Mouse (Mus musculus): ENCODE measurements around the gene Aym1.
"Not testable (repeated sequence)": the region's sequence is repeated elsewhere in the genome, so short reads cannot be mapped to it uniquely, and the experiment has no call there.

Aym1 gene

DNA sequence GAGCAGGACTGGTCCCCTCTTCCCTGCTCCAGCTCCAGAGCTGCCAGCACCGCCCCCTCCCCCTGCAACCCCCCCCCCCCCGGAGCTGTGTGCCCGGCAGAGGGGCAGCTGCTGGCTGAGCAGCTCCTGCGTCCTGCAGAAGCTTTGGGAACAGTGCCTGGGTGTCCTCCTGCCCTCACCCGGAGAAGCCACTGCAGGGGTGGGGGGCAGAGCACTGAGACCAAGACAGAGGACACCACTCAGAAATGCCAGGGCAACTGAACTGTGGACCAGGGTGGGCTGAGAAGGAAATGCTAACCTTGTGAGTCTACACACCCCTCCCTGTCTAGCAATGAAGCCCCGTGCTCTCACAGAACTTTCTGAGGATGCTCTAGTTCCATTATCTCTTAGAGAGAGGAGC lies at the start of gene Aym1:
TSS of gene Aym1 (plus strand) at position 109 of the 400 bp plus-strand sequence.
- DNase-seq (ENCODE audit: low read depth, low spot score) = no peak

DNA sequence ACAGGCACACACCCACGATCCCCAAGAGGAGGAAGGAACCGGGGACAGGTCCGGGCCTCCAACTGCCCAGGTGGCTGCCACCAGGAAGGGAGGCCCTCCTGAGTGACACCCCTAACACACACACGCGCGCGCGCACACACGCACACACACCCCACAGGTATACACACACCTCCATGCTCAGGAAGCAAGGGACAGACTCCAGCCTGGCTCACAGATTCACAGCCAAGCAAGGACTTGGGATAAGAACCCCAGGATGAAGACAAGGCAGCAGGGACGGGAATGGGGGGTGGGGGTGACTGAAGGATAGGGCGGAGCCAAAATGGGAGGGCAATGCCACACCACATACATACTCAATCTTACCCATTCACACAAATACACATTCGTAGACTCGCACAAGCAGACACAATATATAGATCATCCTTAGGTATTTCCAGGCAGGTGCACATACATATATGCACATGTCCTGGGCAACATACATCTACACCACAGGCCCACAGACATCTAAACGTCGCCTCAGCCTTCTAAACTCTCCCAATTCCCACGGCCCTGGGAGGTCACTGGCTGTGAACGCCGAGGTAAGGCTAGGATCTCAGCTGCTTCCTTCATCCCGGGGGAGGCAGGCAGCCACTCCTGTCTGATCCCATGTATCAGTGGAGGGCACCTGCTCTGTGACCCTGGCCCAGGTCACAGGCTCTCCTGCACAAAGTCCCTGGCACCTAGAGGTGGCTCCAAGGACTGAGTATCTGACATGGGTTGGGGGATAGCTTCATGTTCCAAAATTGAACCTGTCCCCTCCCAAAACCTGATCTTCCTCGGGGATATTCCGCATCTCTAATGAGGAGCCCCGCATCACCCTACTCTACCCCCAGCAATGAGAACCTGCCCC lies 47.4 kb upstream of the Aym1 start:
- DNase-seq (ENCODE audit: low read depth, low spot score) = no peak

DNA sequence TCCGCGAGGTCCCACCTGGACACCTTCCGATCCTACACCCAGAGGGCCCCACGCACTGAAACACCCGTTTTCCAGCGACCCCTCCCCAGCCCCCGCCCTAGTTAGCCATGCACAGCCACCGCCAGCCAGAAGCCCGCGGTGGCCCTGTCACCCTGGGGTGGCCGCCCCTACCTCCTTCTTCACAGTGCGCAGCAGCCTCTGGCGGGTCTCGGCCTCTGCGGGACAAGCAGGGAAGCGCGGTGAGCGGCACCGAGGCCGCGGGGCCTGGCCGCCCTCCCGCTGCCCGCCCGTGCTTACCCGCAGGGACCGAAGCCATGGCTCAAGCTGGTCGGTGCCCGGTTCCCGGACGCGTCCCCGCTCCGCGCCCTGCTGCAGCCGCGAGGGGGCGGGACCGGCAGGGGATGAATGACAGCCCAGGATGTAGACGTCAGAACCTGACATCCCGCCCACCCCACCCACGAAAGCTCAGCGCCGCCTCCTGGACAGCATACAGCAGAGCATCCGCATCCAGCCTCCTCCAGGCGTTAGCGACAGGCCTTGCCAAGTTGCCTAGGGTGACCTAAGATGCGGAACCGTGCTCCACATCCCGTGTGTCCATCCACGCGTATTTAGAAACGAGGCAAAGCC lies 46.6 kb upstream of the Aym1 start, which contains the start of gene Sgsm1:
TSS of gene Sgsm1 (minus strand) at position 410 of the 627 bp plus-strand sequence.
- DNase-seq (ENCODE audit: low read depth, low spot score) = peak; percentile 44

DNA sequence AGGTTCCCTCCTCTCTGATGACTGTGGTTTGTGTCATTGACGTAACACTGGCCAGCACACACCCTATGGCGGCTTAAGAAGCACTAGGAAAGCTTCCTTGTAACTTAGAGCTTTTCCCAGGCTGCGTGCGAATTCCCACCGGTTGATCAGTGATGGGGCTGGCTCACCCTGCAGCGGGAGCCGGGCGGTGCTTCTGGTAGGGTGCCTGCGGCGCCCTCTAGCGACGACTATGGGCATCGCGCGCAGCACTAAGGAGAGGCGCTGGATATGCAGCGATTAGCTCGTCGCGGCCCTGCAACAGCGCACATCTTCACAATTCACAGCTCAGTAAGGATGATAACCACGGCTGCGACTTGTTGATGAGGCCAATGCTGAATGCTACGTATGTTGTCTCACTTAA lies 43.1 kb upstream of the Aym1 start:
- peak; percentile 10 for DNase-seq (ENCODE audit: low read depth, low spot score)

DNA sequence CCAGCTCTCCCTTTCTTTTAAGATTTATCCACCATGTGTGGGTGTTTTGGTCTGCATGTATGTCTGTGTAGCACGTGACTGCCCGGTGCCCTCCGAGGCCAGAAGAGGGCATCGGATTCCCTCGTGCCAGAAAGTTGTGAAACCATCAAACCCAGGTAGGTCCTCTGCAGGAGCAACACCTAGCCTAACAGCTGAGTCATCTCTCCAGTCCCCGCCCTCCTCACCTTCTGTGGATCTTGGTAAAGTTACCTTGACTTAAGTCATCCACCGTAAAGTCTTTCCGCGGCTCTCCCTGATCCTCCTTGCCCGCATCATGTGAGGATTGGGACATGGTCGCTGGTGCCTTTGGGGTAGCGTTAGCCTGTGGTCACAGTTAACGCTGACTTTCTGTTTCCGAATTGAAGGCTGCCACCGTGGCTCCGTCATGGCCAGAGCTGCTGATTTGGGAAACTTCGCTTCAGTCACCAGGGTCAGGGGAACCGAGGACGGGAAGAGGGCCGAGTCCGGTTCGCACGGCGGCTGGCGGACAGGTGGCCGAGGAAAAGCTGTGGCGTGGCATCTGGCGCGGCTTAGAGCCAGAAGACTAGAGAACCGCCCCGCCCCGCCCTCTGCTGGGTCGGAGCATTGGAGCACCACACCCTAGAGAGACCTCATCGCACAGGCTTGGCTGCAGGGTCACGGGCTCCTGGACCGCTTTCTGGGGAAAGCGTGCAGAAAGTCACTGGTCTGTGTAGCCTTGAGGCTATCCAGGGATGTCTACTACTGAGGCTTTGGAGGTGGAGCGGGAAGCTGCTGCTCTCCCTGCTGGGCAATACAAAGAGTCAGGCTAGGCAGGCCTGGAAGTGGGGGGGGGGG lies 33.1 kb upstream of the Aym1 start:
- peak; percentile 13 for DNase-seq (ENCODE audit: low read depth, low spot score)

DNA sequence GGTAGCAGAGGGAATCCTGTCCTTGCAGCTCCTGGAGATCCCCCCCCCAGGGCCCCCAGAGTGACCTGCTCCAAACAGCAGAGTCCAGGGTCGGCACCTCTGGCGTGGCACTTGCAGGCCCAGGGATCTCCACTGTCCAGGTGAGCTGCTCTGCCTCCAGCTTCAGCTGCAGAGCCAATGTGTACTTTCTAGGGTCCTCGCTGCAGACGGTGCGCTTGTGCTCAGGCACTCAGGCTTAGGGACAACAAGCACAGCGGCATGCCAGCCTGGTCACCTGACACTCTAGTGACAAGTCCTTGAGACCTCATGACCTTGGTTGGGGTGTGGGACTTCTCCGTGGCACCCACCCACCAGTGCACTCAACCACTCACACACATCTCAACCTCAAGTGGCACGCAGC lies 27.6 kb upstream of the Aym1 start:
- DNase-seq (ENCODE audit: low read depth, low spot score) = no peak

DNA sequence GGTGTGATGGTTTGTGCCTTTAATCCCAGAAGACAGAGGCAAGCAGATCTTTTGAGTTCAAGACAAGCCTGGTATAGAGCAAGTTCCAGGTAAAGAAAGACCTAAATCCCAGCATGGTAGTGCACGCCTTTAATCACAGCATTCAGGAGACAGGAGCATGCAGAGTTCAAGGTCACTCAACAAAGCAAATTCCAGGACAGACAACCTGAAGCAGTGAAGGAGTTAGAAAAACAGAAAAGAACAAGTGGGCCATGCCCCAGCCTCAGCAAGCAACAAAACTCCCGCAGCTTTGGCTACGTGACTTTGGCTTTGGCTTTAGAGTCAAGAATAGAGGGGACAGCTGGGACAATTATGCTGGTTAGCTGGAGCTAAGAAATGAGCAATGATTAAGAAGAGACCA lies 26.9 kb upstream of the Aym1 start:
- no peak for DNase-seq (ENCODE audit: low read depth, low spot score)

DNA sequence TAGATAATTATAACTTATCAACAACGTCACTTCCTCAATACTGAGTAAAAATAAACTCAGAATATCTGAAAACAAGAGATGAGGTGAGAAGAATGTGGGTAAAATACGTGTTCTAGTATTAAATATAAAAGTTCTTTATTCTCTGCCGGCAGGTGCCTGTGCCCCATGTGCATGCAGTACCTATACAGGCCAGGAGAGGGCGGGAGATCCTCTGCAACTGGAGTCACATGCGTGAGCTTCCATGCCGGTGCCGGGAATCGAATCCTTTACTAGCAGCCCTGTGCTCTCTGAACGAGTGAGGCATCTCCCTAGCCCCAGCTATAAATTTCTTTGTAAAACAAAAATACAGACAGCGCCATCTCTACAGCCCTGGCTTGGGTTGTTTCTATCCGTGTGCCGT lies 24.9 kb upstream of the Aym1 start:
- DNase-seq (ENCODE audit: low read depth, low spot score) = no peak

DNA sequence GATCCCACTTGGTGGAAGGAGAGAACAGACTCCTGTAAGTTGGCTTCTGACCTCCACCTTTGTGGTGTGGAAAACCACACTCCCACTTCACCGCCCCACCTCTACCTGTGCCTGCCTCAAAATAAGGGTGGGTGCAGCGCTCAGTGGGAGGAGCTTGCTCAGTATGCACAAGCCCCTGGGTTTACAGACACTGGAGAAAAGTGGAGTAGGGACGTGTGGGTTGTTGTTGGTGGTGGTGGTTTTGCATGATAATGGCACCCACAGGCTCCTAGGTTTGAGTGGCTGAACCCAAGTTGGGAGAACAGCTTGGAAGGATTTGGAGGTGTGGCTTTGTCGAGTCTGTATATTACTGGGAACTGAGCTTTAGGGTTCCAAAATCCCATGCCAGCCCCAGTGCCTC lies 24.2 kb upstream of the Aym1 start:
- DNase-seq (ENCODE audit: low read depth, low spot score) = no peak

DNA sequence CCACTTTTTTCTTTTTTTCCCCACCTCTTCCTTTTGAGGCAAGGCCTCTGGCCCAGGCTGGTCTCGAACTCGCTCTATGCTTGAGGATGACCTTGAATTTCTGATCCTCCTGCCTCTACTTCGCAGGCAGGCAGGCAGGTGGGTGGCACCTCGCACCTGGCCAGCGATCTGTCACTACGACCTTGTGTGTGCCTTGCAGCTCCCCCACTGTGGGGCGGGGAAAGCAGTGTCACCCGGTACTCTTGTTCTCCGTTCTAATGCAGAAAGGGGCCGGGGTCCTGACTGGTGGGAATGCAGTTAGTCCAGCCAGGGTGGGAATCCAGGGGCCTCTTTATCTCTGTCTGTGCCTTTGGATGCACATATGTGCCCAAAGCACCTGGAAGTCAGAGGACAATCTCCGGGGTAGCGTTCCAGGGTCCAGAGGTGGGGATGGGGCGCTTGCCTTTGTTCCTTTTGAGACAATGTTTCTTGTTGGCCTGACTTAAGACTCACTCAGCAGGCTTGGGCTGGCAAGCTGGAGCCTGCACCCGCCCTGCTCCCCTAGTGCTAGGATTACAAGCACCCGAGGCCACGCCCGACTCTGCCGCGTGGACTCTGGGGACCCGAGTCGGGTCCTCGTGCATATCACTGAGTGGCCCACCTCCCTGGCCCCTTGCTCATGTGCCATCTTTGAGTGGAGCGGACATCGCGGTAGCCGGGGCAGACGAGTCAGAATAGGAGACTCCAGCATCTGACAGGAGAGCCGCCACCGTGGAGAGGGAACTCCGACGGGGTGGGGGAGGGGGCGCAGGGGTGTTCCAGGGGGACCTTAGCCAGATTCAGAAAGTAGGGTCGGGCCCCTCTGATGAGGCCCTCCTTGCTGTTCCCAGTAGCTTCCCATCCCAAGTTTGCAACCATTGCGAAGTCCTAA lies 22.2 kb upstream of the Aym1 start:
- no peak for DNase-seq (ENCODE audit: low read depth, low spot score)

DNA sequence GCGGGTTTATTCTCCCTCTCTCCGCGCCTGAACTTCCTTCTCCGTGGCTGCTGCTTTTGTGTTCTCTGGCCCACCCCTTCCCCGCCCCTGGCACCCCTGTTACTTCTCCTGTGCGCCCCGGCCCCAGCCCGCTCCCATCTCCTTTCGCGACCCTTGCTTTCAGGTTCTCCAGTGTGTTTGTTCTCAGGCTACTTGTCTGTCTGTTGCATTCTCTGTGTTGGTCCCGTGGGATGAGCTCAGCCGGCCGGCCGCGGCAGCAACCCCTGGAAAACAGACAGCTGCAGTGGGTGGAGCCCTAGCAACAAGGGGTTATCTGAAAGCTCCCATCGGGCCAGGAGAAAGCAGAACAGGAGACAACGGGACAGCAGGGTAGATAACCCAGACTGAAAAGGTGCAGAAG lies 21.4 kb upstream of the Aym1 start:
- DNase-seq (ENCODE audit: low read depth, low spot score) = no peak

DNA sequence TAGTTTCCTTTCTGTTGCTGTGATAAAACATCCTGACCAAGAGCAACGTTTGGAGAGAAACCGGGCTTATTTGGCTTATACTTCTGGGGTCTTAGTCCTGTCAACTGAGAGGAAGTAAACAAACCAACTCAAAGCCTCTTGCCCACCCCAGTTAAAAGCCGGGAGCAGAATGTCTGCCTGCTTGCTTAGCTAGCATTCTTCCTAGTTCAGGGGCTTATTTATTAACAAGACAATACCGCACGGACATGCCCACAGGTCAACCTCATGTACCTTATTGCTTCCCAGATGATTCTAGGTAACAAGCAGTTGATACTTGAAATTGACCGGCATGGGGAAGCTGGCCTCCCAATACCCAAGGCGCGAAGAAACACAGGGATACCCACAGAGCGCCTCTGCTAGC lies 20.8 kb upstream of the Aym1 start:
- DNase-seq (ENCODE audit: low read depth, low spot score) = no peak

DNA sequence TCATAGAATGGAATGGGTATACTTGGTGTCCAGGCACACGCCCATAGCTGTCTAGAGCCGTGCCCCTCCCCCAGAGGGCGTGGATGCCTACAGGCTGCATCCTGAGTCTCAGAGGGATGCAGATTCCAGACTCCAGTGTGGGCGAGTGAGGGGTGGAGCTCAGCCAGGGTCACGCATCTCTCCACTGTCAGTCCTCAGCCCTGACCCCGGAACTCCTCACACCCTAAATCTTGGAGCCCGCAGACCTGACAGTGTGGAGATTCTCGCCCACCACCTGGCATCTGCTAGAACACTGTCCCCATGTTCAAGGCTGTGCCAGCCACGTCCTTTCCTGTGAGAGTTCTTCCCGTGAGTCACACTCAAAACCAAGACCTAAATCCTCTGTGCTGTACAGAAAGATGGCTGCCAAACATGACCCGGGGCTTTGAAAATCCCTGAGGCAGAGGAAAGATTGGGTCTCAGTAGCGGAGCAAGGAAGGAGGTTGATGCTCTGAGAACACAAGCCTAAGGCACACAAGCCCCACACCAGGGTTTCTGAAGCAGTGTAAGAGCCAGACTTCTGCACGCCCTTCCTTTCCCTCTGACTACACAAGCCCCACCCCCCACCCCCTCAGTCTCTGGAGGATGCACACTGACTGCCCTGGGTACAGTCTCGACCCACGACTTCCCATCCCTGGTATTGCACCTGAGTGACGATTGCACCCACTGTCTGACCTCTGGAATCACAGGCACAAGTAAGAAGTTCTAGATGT lies 12.3 kb upstream of the Aym1 start:
- no peak for DNase-seq (ENCODE audit: low read depth, low spot score)

DNA sequence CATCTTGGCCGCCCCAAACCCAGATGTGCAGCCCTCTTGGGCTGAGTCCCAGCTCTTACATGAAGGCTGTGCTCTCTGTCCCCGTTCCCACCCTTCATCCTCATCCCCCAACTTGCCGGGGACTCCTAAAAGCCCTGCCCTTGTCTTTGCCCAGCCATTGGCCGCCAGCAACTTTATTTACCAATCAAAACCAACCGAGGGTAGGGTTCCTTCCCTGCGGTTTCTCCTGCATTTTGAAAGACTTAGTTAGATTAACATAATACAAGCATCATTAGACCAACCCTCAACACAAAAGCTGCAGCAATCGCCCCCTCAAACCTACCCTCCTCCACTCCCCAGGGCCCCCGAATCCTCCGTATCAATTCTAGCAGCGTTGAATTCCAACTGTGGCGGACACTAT lies 11.3 kb upstream of the Aym1 start:
- DNase-seq (ENCODE audit: low read depth, low spot score) = no peak

DNA sequence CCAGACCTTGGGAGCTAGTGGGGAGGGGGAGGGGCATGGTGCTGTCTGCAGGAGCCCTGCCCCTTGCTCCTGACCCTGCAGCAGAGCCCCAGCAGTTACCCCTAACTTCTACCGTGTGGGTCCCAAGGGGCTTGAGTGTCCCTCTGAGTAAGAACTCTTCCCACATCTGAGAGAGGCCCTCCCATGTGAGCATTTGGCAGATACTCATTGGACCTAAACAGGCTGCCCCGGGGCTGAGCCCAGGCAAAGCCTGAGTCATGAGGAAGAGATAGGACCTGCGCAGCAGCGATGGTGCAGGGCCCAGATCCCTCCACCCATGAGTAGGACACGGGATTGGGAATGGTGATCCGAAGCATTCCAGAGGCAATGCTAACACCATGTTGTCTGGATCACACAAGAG lies 10.4 kb upstream of the Aym1 start:
- not testable (repeated sequence) for DNase-seq (ENCODE audit: low read depth, low spot score)

DNA sequence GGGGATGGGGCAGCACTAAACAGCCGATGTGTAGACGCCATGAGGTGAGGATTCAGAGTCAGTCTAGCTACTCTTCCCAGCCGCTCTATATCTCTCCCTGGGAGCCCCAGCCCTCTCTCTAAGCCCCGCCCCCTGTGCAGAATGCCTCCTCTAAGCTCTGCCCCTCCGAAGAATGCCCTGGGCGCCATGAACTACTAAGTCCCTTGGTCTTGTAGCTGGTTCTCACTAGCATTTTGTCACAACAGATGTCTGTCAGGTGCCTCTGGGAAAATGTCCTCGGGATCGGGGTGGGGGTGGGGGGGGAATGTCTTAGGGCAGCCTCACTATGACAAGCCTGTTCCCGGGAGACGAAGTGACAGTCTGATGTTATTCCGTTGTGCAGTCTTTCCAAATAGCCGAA lies 9.5 kb upstream of the Aym1 start:
- no peak for DNase-seq (ENCODE audit: low read depth, low spot score)

DNA sequence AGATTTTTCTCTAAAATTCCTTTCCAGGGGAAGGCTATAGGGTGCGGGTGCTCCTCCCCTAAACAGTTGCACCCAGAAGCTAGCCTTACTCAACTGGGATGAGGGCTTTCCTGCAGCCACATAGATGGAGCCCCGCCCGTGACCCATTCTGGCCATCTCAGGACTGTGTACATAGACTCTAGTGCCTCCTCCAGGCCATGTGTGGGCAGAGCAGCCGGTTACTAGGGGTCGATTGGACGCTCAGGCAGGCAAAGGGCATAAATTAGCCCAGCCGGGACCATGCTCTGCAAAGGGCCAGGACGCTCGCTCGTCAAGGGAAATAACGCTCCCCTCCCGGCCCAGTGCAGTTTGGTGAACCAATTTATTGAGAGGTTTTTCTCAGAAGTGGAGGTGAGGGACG lies 8.5 kb upstream of the Aym1 start:
- no peak for DNase-seq (ENCODE audit: low read depth, low spot score)

DNA sequence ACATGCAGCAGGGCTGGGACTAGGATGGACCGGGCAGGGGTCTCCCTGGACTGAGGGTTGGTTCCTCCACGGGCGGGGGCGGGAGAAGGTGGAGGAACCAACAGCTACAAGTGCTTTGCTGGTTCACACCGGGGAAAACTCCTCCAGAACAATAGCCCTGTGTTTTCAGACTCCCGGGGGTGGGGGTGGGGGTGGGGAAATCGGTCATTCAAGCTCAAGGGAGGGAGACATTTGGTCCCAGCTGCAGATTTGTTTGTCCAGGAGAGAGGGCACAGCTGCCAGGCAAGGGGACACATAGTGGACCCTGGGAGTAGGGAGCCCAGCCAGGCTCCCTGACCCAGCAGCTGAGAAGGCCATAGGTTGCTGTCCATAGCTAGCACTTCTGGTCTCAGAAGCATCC lies 7.9 kb upstream of the Aym1 start:
- DNase-seq (ENCODE audit: low read depth, low spot score) = no peak

DNA sequence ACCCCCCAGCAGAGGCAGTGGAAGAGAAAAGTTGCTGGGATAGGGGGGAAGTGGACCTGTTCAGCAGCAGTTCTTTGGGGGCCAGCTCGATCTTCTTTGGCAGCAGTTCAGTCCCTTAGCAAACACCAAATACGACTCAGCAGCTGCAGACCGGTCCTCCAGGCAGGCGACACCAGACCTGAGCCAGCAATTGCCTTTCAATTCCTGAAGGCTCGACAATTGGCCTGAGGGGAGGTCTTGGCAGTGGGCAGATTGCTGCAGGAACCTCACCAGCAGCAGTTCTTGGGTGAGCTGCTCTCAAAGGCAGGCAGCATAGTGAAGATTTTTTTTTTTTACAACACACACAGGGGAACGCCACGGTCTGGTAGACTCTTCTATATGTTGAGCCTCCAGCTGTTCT lies 7.3 kb upstream of the Aym1 start:
- DNase-seq (ENCODE audit: low read depth, low spot score) = no peak

DNA sequence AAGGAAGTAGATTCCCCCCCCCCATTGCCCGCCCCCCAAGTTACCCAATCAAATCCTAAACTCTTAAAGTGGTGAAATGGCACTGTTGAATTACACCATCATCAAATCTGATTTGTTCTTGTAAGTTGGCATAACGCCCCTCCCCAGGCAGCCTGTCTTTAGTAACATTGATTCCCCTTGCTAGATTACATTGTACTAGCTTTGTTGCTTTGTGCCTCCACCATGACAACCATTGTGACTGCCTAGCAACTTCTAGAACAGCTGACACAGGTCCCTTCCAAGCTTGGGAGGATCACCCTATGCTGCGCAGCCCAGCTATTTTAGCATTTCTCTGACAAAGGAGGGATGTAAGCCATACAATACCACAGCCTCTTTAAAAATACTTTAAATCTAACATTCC lies 5.3 kb upstream of the Aym1 start:
- DNase-seq (ENCODE audit: low read depth, low spot score) = no peak

DNA sequence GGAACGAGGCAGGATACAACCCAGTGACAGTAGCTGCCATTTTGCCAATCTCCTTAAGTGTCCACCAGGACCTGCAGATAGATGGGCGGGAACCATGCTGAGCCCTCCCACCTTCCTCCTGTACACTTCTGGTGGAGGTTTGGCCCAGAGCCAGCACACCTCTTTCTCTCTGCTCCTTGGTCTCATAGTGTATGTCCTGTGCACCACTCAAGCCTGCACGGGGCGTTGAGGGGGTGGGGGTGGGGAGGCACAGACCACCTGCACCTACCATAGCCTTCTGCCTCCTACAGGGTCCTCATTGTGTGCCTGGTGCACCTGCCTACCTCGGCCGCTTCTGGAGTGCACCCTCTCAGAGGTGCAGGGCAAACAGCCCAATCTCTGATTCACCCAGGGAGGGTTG lies 4.5 kb upstream of the Aym1 start:
- no peak for DNase-seq (ENCODE audit: low read depth, low spot score)

Measured in skeletal muscle tissue, adult 2 months (tissue).